Mouse (Mus musculus): ENCODE data around the gene Fam117a.

GRCm38 (mm10) chr11:95356039-95356438 is 19.2 kb downstream of the Fam117a start:
- TF ChIP-seq POLR2A (IDR thresholded peaks at IDR 0.05; ENCODE audit: borderline replicate concordance, extremely low read depth, low read depth, low read length) (no peak), CTCF (IDR thresholded peaks at IDR 0.05; ENCODE audit: insufficient read depth, low read length) (no peak)
